Mouse (Mus musculus): ENCODE measurements around the gene Rhot1. TPM values are rescaled to one million over a fixed set of nuclear protein-coding genes. Genes with fewer than 3 reads are reported as not detected.
"Not testable (repeated sequence)": the region's sequence is repeated elsewhere in the genome, so short reads cannot be mapped to it uniquely, and the experiment has no call there.

Gene Rhot1
- polyA plus RNA-seq, 1 experiment from 2014 or later, result 66.9 TPM

- ATAC-seq, result no peak
- Histone ChIP-seq H3K27me3 (replicated peaks; ENCODE audit: control insufficient read depth, insufficient read depth, low read length) (no peaks in the 10 kb centered on the region; the same call in 1 of the 2 replicates), H3K4me2 (ENCODE audit: low read length) (no peak overlapping the region), H3K27ac (ENCODE audit: low read depth, low read length) (no peak overlapping the region), H3K36me3 (ENCODE audit: control insufficient read depth, insufficient read depth, low read length) (no peaks in the 10 kb centered on the region), H3K9ac (ENCODE audit: low read depth, low read length) (no peak overlapping the region), H3K9me3 (ENCODE audit: control insufficient read depth, low read length) (no peaks in the 10 kb centered on the region), H3K4me3 (ENCODE audit: low read length) (no peak overlapping the region), H3K4me1 (ENCODE audit: control insufficient read depth, insufficient read depth, low read depth, low read length) (no peaks in the 10 kb centered on the region)
- 71% methylated on average over 4 of the region's 4 CpGs for WGBS
Observed at GRCm38 (mm10) chr11:80171884-80172283, 36.9 kb upstream of the Rhot1 start.

GRCm38 (mm10) chr11:80173963-80174670 lies 34.7 kb upstream of the Rhot1 start:
- Histone ChIP-seq H3K9ac (ENCODE audit: low read depth, low read length) (no peak overlapping the region), H3K9me3 (ENCODE audit: control insufficient read depth, low read length) (no peaks in the 10 kb centered on the region), H3K4me1 (ENCODE audit: control insufficient read depth, insufficient read depth, low read depth, low read length) (no peaks in the 10 kb centered on the region), H3K27me3 (replicated peaks; ENCODE audit: control insufficient read depth, insufficient read depth, low read length) (no peaks in the 10 kb centered on the region; the same call in 1 of the 2 replicates), H3K4me2 (ENCODE audit: low read length) (no peak overlapping the region), H3K36me3 (ENCODE audit: control insufficient read depth, insufficient read depth, low read length) (no peaks in the 10 kb centered on the region), H3K4me3 (ENCODE audit: low read length) (no peak overlapping the region), H3K27ac (ENCODE audit: low read depth, low read length) (no peak overlapping the region)
- 78% methylated on average over 11 of the region's 11 CpGs for WGBS
- no peak for ATAC-seq

GRCm38 (mm10) chr11:80176911-80177895 lies 31.6 kb upstream of the Rhot1 start:
- WGBS, result 78% methylated on average over 11 of the region's 11 CpGs
- Histone ChIP-seq H3K4me2 (ENCODE audit: low read length) (no peak overlapping the region), H3K27me3 (replicated peaks; ENCODE audit: control insufficient read depth, insufficient read depth, low read length) (no peaks in the 10 kb centered on the region; the same call in 1 of the 2 replicates), H3K4me3 (ENCODE audit: low read length) (no peak overlapping the region), H3K9me3 (ENCODE audit: control insufficient read depth, low read length) (no peaks in the 10 kb centered on the region), H3K27ac (ENCODE audit: low read depth, low read length) (no peak overlapping the region), H3K36me3 (ENCODE audit: control insufficient read depth, insufficient read depth, low read length) (no peaks in the 10 kb centered on the region), H3K9ac (ENCODE audit: low read depth, low read length) (no peak overlapping the region), H3K4me1 (ENCODE audit: control insufficient read depth, insufficient read depth, low read depth, low read length) (no peaks in the 10 kb centered on the region)
- no peak for ATAC-seq

- no peak overlapping the region for H3K4me2 ChIP-seq (ENCODE audit: low read length)
- H3K27ac ChIP-seq (ENCODE audit: low read depth, low read length), result no peak overlapping the region
- H3K4me1 ChIP-seq (ENCODE audit: control insufficient read depth, insufficient read depth, low read depth, low read length), result no peaks in the 10 kb centered on the region
- no peaks in the 10 kb centered on the region; the same call in 1 of the 2 replicates for H3K27me3 ChIP-seq (replicated peaks; ENCODE audit: control insufficient read depth, insufficient read depth, low read length)
- H3K9ac ChIP-seq (ENCODE audit: low read depth, low read length), result no peak overlapping the region
- H3K36me3 ChIP-seq (ENCODE audit: control insufficient read depth, insufficient read depth, low read length), result no peaks in the 10 kb centered on the region
- H3K9me3 ChIP-seq (ENCODE audit: control insufficient read depth, low read length), result no peaks in the 10 kb centered on the region
- WGBS, result 86% methylated on average over 8 of the region's 8 CpGs
- no peak for ATAC-seq
- no peak overlapping the region for H3K4me3 ChIP-seq (ENCODE audit: low read length)
Observed at GRCm38 (mm10) chr11:80178316-80178715, 30.5 kb upstream of the Rhot1 start.

GRCm38 (mm10) chr11:80181021-80181749 lies 27.6 kb upstream of the Rhot1 start:
- no peak overlapping the region for H3K27ac ChIP-seq (ENCODE audit: low read depth, low read length)
- WGBS, result 75% methylated on average over 5 of the region's 5 CpGs

GRCm38 (mm10) chr11:80183054-80183704 lies 25.6 kb upstream of the Rhot1 start:
- ATAC-seq, result peak; percentile 56
- H3K27me3 ChIP-seq (replicated peaks; ENCODE audit: control insufficient read depth, insufficient read depth, low read length); H3K9me3 ChIP-seq (ENCODE audit: control insufficient read depth, low read length); H3K4me1 ChIP-seq (ENCODE audit: control insufficient read depth, insufficient read depth, low read depth, low read length); H3K36me3 ChIP-seq (ENCODE audit: control insufficient read depth, insufficient read depth, low read length): not testable (repeated sequence)
- peak overlapping the region; percentile 79 for H3K9ac ChIP-seq (ENCODE audit: low read depth, low read length)
- peak overlapping the region; percentile 77 for H3K27ac ChIP-seq (ENCODE audit: low read depth, low read length)
- peak overlapping the region; percentile 59 for H3K4me3 ChIP-seq (ENCODE audit: low read length)
- WGBS, result 46% methylated on average over 12 of the region's 12 CpGs
- peak overlapping the region; percentile 67 for H3K4me2 ChIP-seq (ENCODE audit: low read length)

More at GRCm38 (mm10) chr11:80181021-80181749, 27.6 kb upstream of the Rhot1 start:
- Histone ChIP-seq H3K4me3 (ENCODE audit: low read length) (no peak overlapping the region), H3K4me1 (ENCODE audit: control insufficient read depth, insufficient read depth, low read depth, low read length) (no peaks in the 10 kb centered on the region), H3K4me2 (ENCODE audit: low read length) (no peak overlapping the region), H3K36me3 (ENCODE audit: control insufficient read depth, insufficient read depth, low read length) (no peaks in the 10 kb centered on the region), H3K9me3 (ENCODE audit: control insufficient read depth, low read length) (no peaks in the 10 kb centered on the region), H3K27me3 (replicated peaks; ENCODE audit: control insufficient read depth, insufficient read depth, low read length) (no peaks in the 10 kb centered on the region), H3K9ac (ENCODE audit: low read depth, low read length) (no peak overlapping the region)
- no peak for ATAC-seq

- H3K36me3 ChIP-seq (ENCODE audit: control insufficient read depth, insufficient read depth, low read length), result no peaks in the 10 kb centered on the region
- H3K27ac ChIP-seq (ENCODE audit: low read depth, low read length), result peak within 1 kb of the TSS; percentile 77
- WGBS, result 2% methylated on average over 33 of the region's 33 CpGs
- peak within 1 kb of the TSS; percentile 79 for H3K9ac ChIP-seq (ENCODE audit: low read depth, low read length)
- no peaks in the 10 kb centered on the region for H3K27me3 ChIP-seq (replicated peaks; ENCODE audit: control insufficient read depth, insufficient read depth, low read length)
- peak within 1 kb of the TSS; percentile 59 for H3K4me3 ChIP-seq (ENCODE audit: low read length)
- peak within 1 kb of the TSS; percentile 67 for H3K4me2 ChIP-seq (ENCODE audit: low read length)
- ATAC-seq, result peak; percentile 77
- H3K9me3 ChIP-seq (ENCODE audit: control insufficient read depth, low read length), result no peaks in the 10 kb centered on the region
- no peaks in the 10 kb centered on the region for H3K4me1 ChIP-seq (ENCODE audit: control insufficient read depth, insufficient read depth, low read depth, low read length)
Observed at GRCm38 (mm10) chr11:80183705-80184255, 25.0 kb upstream of the Rhot1 start, which contains the start of gene Rnf135. Rnf135 (plus strand) TSS chr11:80183851.

GRCm38 (mm10) chr11:80184531-80185071 lies 24.2 kb upstream of the Rhot1 start:
- Histone ChIP-seq H3K27ac (ENCODE audit: low read depth, low read length) (no peak overlapping the region), H3K9me3 (ENCODE audit: control insufficient read depth, low read length) (no peaks in the 10 kb centered on the region), H3K27me3 (replicated peaks; ENCODE audit: control insufficient read depth, insufficient read depth, low read length) (no peaks in the 10 kb centered on the region), H3K9ac (ENCODE audit: low read depth, low read length) (no peak overlapping the region), H3K4me1 (ENCODE audit: control insufficient read depth, insufficient read depth, low read depth, low read length) (no peaks in the 10 kb centered on the region), H3K4me3 (ENCODE audit: low read length) (no peak overlapping the region; the same call in 1 of the 2 replicates), H3K36me3 (ENCODE audit: control insufficient read depth, insufficient read depth, low read length) (no peaks in the 10 kb centered on the region), H3K4me2 (ENCODE audit: low read length) (peak overlapping the region; percentile 67)
- whole genome bisulfite sequencing, result 87% methylated on average over 6 of the region's 6 CpGs
- no peak for ATAC-seq
